14 mouse cellular contexts compared by ENCODE assay signal in the genomic region with DNA sequence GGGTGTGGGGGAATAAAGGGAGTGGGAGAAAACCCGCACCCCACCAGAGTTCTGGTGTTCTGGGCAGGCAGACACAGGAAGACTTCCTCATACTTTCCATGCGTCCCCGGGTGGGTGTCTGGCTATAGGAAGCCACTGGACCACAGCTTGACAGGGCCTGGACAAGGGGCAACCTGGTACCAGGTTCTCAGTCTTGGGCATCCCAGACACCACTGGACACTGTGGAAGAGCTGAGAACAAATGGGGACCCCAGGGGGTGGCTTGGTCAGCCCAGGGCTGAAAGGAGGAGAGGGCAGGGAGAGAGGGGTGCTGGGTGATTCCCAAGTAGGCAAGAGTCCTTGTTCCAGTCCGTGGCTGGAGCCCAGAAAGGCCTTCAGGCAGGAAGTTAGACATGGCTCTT.
"Had no signal": no experiment of that assay in that cellular context is flagged by ENCODE, and none has a peak within 500 bp of the region (broad histone marks: within the 10 kb centered on the region; RNA-seq: fewer than 3 reads in every experiment).

No protein-coding gene starts in this region.

- H3K4me3 ChIP-seq: limb, embryonic 12.5 days; limb, embryonic 15.5 days had no signal

- H3K27ac ChIP-seq: limb, embryonic 12.5 days; limb, embryonic 15.5 days; liver, embryonic 14.5 days; macrophage had no signal

- H3K4me2 ChIP-seq: limb, embryonic 12.5 days; limb, embryonic 15.5 days; liver, embryonic 11.5 days; lung, embryonic 14.5 days had no signal

- H3K9me3 ChIP-seq: limb, embryonic 12.5 days; limb, embryonic 15.5 days had no signal

- H3K4me1 ChIP-seq: limb, embryonic 12.5 days; limb, embryonic 15.5 days had no signal

- H3K36me3 ChIP-seq: limb, embryonic 12.5 days; limb, embryonic 15.5 days had no signal

- H3K27me3 ChIP-seq: limb, embryonic 12.5 days; limb, embryonic 15.5 days had no signal

- H3K9ac ChIP-seq: limb, embryonic 12.5 days; limb, embryonic 15.5 days; liver, embryonic 14.5 days; liver, postnatal 0 days; lung, embryonic 14.5 days had no signal

- ATAC-seq: liver, postnatal 0 days; lung, postnatal 0 days had no signal

- DNase-seq: kidney, adult 9 months; kidney, postnatal 14 days; kidney, postnatal 4 days; left cerebral cortex, postnatal 4 days; liver, postnatal 0 days; lung, embryonic 14.5 days; thymus, adult 18-20 months; thymus, postnatal 36 days had no signal
